Mouse (Mus musculus): Measurements from ENCODE around the gene Zfp217.
"Not testable (repeated sequence)": the region's sequence is repeated elsewhere in the genome, so short reads cannot be mapped to it uniquely, and the experiment has no call there.

Gene Zfp217

GRCm38 (mm10) chr2:170147661-170148153, at the start of gene Zfp217:
Gene Zfp217 (minus strand): TSS chr2:170148103.
- in situ Hi-C loops (cut with MboI; ENCODE audit: unreplicated experiment in 2 of 2): no loop called here

- in situ Hi-C loops (cut with MboI; ENCODE audit: unreplicated experiment in 2 of 2): no loop called here
Observed at GRCm38 (mm10) chr2:170195542-170196089, 47.7 kb upstream of the Zfp217 start.

GRCm38 (mm10) chr2:170194845-170195244, 46.9 kb upstream of the Zfp217 start:
- in situ Hi-C loops (cut with MboI; ENCODE audit: unreplicated experiment in 2 of 2): no loop called here

GRCm38 (mm10) chr2:170193850-170194249, 45.9 kb upstream of the Zfp217 start:
- in situ Hi-C loops (cut with MboI; ENCODE audit: unreplicated experiment in 2 of 2): no loop called here

- in situ Hi-C loops (cut with MboI; ENCODE audit: unreplicated experiment in 2 of 2): no loop called here
Observed at GRCm38 (mm10) chr2:170193211-170193610, 45.3 kb upstream of the Zfp217 start.

- in situ Hi-C loops (cut with MboI; ENCODE audit: unreplicated experiment in 2 of 2): no loop called here
Observed at GRCm38 (mm10) chr2:170192731-170193149, 44.8 kb upstream of the Zfp217 start.

- in situ Hi-C loops (cut with MboI; ENCODE audit: unreplicated experiment in 2 of 2): no loop called here
Observed at GRCm38 (mm10) chr2:170188721-170189120, 40.8 kb upstream of the Zfp217 start.

GRCm38 (mm10) chr2:170185137-170185837, 37.4 kb upstream of the Zfp217 start:
- in situ Hi-C loops (cut with MboI; ENCODE audit: unreplicated experiment in 2 of 2): no loop called here

- in situ Hi-C loops (cut with MboI; ENCODE audit: unreplicated experiment in 2 of 2): no loop called here
Observed at GRCm38 (mm10) chr2:170184175-170184983, 36.5 kb upstream of the Zfp217 start.

- in situ Hi-C loops (cut with MboI; ENCODE audit: unreplicated experiment in 2 of 2): no loop called here
Observed at GRCm38 (mm10) chr2:170183851-170184174, 35.9 kb upstream of the Zfp217 start.

- in situ Hi-C loops (cut with MboI; ENCODE audit: unreplicated experiment in 2 of 2): no loop called here
Observed at GRCm38 (mm10) chr2:170181862-170182261, 34.0 kb upstream of the Zfp217 start.

GRCm38 (mm10) chr2:170180769-170181168, 32.9 kb upstream of the Zfp217 start:
- in situ Hi-C loops (cut with MboI; ENCODE audit: unreplicated experiment in 2 of 2): not testable (repeated sequence)

GRCm38 (mm10) chr2:170179317-170179716, 31.4 kb upstream of the Zfp217 start:
- in situ Hi-C loops (cut with MboI; ENCODE audit: unreplicated experiment in 2 of 2): no loop called here

GRCm38 (mm10) chr2:170177323-170177722, 29.4 kb upstream of the Zfp217 start:
- in situ Hi-C loops (cut with MboI; ENCODE audit: unreplicated experiment in 2 of 2): no loop called here

- in situ Hi-C loops (cut with MboI; ENCODE audit: unreplicated experiment in 2 of 2): no loop called here
Observed at GRCm38 (mm10) chr2:170176284-170176926, 28.5 kb upstream of the Zfp217 start.

GRCm38 (mm10) chr2:170175661-170176150, 27.8 kb upstream of the Zfp217 start:
- in situ Hi-C loops (cut with MboI; ENCODE audit: unreplicated experiment in 2 of 2): no loop called here

GRCm38 (mm10) chr2:170175190-170175589, 27.3 kb upstream of the Zfp217 start:
- in situ Hi-C loops (cut with MboI; ENCODE audit: unreplicated experiment in 2 of 2): no loop called here

- in situ Hi-C loops (cut with MboI; ENCODE audit: unreplicated experiment in 2 of 2): loop anchor here in 1 of 2 experiments (5.0 kb wide), 2 partner anchors 37 to 38 kb away; no protein-coding TSS in a partner anchor
Observed at GRCm38 (mm10) chr2:170169062-170169461, 21.2 kb upstream of the Zfp217 start.

- in situ Hi-C loops (cut with MboI; ENCODE audit: unreplicated experiment in 2 of 2): loop anchor here in 1 of 2 experiments (5.0 kb wide), 2 partner anchors 33 to 42 kb away; no protein-coding TSS in a partner anchor
Observed at GRCm38 (mm10) chr2:170165649-170166048, 17.7 kb upstream of the Zfp217 start.

- in situ Hi-C loops (cut with MboI; ENCODE audit: unreplicated experiment in 2 of 2): no loop called here
Observed at GRCm38 (mm10) chr2:170163671-170164462, 16.0 kb upstream of the Zfp217 start.

Measured in v-Abl transformed pro-B cells (cell line).